Comparison of ENCODE assay signal across 7 mouse cellular contexts in the genomic region with DNA sequence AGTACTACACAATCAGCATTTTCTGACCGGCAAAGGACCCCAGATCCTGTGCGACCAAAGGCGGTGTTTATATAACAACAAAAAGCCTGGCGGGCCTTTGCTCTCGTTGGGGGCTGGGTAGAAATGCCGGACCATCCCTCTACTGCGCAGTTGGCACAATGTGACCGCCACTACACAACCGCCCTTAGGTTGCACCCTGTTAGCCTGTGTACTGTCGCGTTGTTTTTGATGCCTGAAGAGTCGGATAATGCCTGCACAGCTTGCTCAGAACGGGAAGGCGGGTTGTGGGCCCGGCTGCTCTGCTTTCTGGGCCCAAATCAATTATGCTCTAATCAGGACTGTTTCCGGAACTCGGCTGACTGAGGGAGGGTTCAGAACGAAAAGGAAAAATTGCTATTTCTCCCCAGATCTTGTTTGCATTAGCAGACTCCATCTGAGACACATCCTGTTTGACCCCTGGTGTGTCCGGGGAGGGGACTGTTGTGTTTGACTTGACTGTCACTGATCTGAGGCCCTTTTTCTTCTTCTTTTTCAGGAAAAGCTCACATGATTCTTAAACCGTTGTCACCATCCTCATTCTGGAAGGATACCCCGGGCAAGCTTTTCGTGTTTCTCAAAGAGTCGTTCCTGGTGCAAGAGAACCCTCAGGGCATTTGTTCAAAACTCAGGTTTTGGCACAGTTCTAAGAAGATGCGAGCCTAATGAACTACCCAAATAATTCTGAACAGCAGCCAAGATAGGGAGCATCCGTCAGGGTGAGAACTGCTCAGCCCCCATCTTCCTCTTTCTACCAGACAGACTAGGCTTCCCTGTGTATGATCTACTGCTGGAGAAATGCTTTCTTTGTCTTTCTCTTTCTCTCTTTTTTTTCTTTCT. TPM values are rescaled to one million over a fixed set of nuclear protein-coding genes. Genes with fewer than 3 reads are reported as not detected.
DNase-seq lines count a peak whose midpoint lies in the region; ATAC-seq lines count a peak whose summit lies in the region.

No protein-coding gene starts in this region.

- no peaks in the 10 kb centered on the region for H3K36me3 ChIP-seq in heart, embryonic 16.5 days (ENCODE audit: control insufficient read depth, insufficient read depth)
- H3K36me3 ChIP-seq in midbrain, embryonic 14.5 days (ENCODE audit: control insufficient read depth, insufficient read depth, low read length) = no peaks in the 10 kb centered on the region

- H3K4me1 ChIP-seq in heart, embryonic 16.5 days (ENCODE audit: control insufficient read depth, insufficient read depth, low read length) = peaks cover 6% of the 10 kb centered on the region
- H3K4me1 ChIP-seq in midbrain, embryonic 14.5 days (ENCODE audit: control insufficient read depth, insufficient read depth, low read length) = 0 out of 2 replicates have a peak, but pooled peaks cover 6% of the 10 kb centered on the region

- peak overlapping the region; percentile 41; the same call in 1 of the 2 replicates for H3K4me2 ChIP-seq in heart, embryonic 16.5 days (ENCODE audit: low read depth, low read length)
- peak overlapping the region; percentile 9; the same call in 1 of the 2 replicates for H3K4me2 ChIP-seq in midbrain, embryonic 14.5 days (ENCODE audit: low read length)

- H3K4me3 ChIP-seq in heart, embryonic 16.5 days (ENCODE audit: low read length) = no peak overlapping the region
- no peak overlapping the region for H3K4me3 ChIP-seq in midbrain, embryonic 14.5 days (replicated peaks; ENCODE audit: low read depth, low read length)

- WGBS in heart, embryonic 16.5 days = 37% methylated on average over 25 of the region's 25 CpGs
- 40% methylated on average over 25 of the region's 25 CpGs for WGBS in midbrain, embryonic 14.5 days

- peak; percentile 70 for ATAC-seq in heart, embryonic 16.5 days (replicated peaks; ENCODE audit: extremely low read depth, insufficient read depth, low FRiP score)
- ATAC-seq in midbrain, embryonic 14.5 days (ENCODE audit: low FRiP score, low TSS enrichment) = no peak

- no peaks in the 10 kb centered on the region for H3K9me3 ChIP-seq in heart, embryonic 16.5 days (replicated peaks; ENCODE audit: control insufficient read depth, low read length)
- no peaks in the 10 kb centered on the region for H3K9me3 ChIP-seq in midbrain, embryonic 14.5 days (ENCODE audit: control insufficient read depth, low read length)

- no peaks in the 10 kb centered on the region for H3K27me3 ChIP-seq in heart, embryonic 16.5 days (ENCODE audit: control insufficient read depth, insufficient read depth, low read length)
- H3K27me3 ChIP-seq in midbrain, embryonic 14.5 days (ENCODE audit: control insufficient read depth, insufficient read depth, low read length) = no peaks in the 10 kb centered on the region

- peak overlapping the region; percentile 83 for H3K27ac ChIP-seq in heart, embryonic 16.5 days (ENCODE audit: low read length)
- no peak overlapping the region; the same call in 1 of the 2 replicates for H3K27ac ChIP-seq in midbrain, embryonic 14.5 days (replicated peaks; ENCODE audit: low read depth, low read length)

- peak overlapping the region; percentile 37 for H3K9ac ChIP-seq in heart, embryonic 16.5 days (ENCODE audit: low read length)
- H3K9ac ChIP-seq in midbrain, embryonic 14.5 days (replicated peaks; ENCODE audit: low read length) = no peak overlapping the region

- intact Hi-C loops in left cerebral cortex, postnatal 14 days (cut with DNase I) = no loop called here

- peak; percentile 52 for DNase-seq in MN1 (ENCODE audit: low spot score)
- peak; percentile 65 for DNase-seq in embryo, embryonic 10.5 days (ENCODE audit: low spot score)
- peak; percentile 58 to 72 for DNase-seq in kidney, postnatal 4 days
- peak; percentile 36 for DNase-seq in midbrain, embryonic 14.5 days
- DNase-seq in right cerebral cortex, postnatal 36 days (ENCODE audit: low spot score in 2 of 2) = no peak
- DNase-seq in left cerebral cortex, postnatal 14 days (ENCODE audit: low spot score in 2 of 2) = no peak

RNA-seq across cellular contexts. Expression of a gene that starts 47.5 kb away (rescaled TPM):
- polyA plus RNA-seq in heart, embryonic 16.5 days (2015; fragmentation: Nextera tagmentation; extraction: Ambion mirVana) = 128 and 137 TPM in 2 replicates
- 135 and 136 TPM in 2 replicates for polyA plus RNA-seq in midbrain, embryonic 14.5 days (2014; fragmentation: Nextera tagmentation; extraction: Ambion mirVana)
- total RNA-seq in left cerebral cortex, postnatal 14 days (2021) = 10 to 100 TPM; 97.3 to 97.5 TPM

RNA-seq across cellular contexts. Expression of a gene that starts 52.7 kb away (rescaled TPM):
- polyA plus RNA-seq in heart, embryonic 16.5 days (2015; fragmentation: Nextera tagmentation; extraction: Ambion mirVana) = 107 and 109 TPM in 2 replicates
- 14.8 and 28.6 TPM in 2 replicates for polyA plus RNA-seq in midbrain, embryonic 14.5 days (2014; fragmentation: Nextera tagmentation; extraction: Ambion mirVana)
- total RNA-seq in left cerebral cortex, postnatal 14 days (2021) = 100 to 1,000 TPM in 1 of 2 experiments, 10 to 100 TPM in 1; 89.0 to 102 TPM

Comparison
In these comparisons a context has a peak if more than half of its experiments do, and no peak if none do; other contexts are left out.
1. DNase-seq: peak in MN1 (single experiment), embryo, embryonic 10.5 days (single experiment), kidney, postnatal 4 days (2 of 2) and midbrain, embryonic 14.5 days (single experiment); none in right cerebral cortex, postnatal 36 days (0 of 2) and left cerebral cortex, postnatal 14 days (0 of 2).